Mouse (Mus musculus) left cerebral cortex, adult 2 months (tissue): ENCODE data around the gene Fn1. TPM values are rescaled to one million over a fixed set of nuclear protein-coding genes. Genes with fewer than 3 reads are reported as not detected.

Source experiments
- DNase-seq, 2 experiments: peaks; one replicate each; pipeline ENCODE4 v3.0.0; 2021 to 2022; ENCODE audit warnings: low spot score in 2 of 2, mixed read lengths in 1 of 2; ENCODE audit errors: extremely low spot score in 1 of 2
- H3K27ac ChIP-seq: fragments of 200-600 bp; 2 replicates; pipeline ENCODE4 v1.8.1; 2022
- H3K4me3 ChIP-seq: fragments of 200-600 bp; 2 replicates; pipeline ENCODE4 v1.8.1; 2022
- CTCF ChIP-seq: fragments of 200-600 bp; IDR thresholded peaks from 2 replicates; pipeline ENCODE4 v1.8.1; 2022; ENCODE audit warnings: antibody characterized with exemption, mild to moderate bottlenecking, moderate library complexity
- intact Hi-C: fragments of 180-260 bp; cut with DNase I; formaldehyde crosslinking; loops from one replicate; pipeline ENCODE4 v1.15.1; 2025
- total RNA-seq, 2 experiments: library from RNA; stranded (reverse); gene quantifications; 2 replicates each; pipeline ENCODE4 v1.2.3; 2021

Fn1 gene
- total RNA-seq, 2 experiments from 2014 or later: 40.8 to 52.0 TPM

- no peak for TF ChIP-seq CTCF
- DNase-seq: no peak
- H3K27ac ChIP-seq: no peak overlapping the region
- intact Hi-C loops: no loop called here
- no peak overlapping the region for H3K4me3 ChIP-seq
Observed at GRCm38 (mm10) chr1:71621526-71621925, 31.5 kb downstream of the Fn1 start.

GRCm38 (mm10) chr1:71614545-71615246, 38.3 kb downstream of the Fn1 start:
- no peak for DNase-seq
- no peak overlapping the region for H3K27ac ChIP-seq
- no peak for TF ChIP-seq CTCF
- H3K4me3 ChIP-seq: no peak overlapping the region
- intact Hi-C loops: no loop called here

GRCm38 (mm10) chr1:71612256-71612655, 40.7 kb downstream of the Fn1 start:
- no peak for TF ChIP-seq CTCF
- DNase-seq: no peak
- intact Hi-C loops: no loop called here
- H3K27ac ChIP-seq: no peak overlapping the region
- no peak overlapping the region for H3K4me3 ChIP-seq

GRCm38 (mm10) chr1:71609916-71610315, 43.1 kb downstream of the Fn1 start:
- no peak overlapping the region for H3K4me3 ChIP-seq
- intact Hi-C loops: no loop called here
- no peak for DNase-seq
- TF ChIP-seq CTCF: no peak
- no peak overlapping the region for H3K27ac ChIP-seq

GRCm38 (mm10) chr1:71609057-71609775, 43.8 kb downstream of the Fn1 start:
- intact Hi-C loops: no loop called here
- DNase-seq: no peak
- no peak for TF ChIP-seq CTCF
- Histone ChIP-seq H3K4me3 (no peak overlapping the region), H3K27ac (no peak overlapping the region)

GRCm38 (mm10) chr1:71606600-71607325, 46.2 kb downstream of the Fn1 start:
- Histone ChIP-seq H3K27ac (no peak overlapping the region), H3K4me3 (no peak overlapping the region)
- no peak for TF ChIP-seq CTCF
- intact Hi-C loops: no loop called here
- no peak for DNase-seq

GRCm38 (mm10) chr1:71605751-71606150, 47.2 kb downstream of the Fn1 start:
- DNase-seq: no peak
- TF ChIP-seq CTCF: no peak
- Histone ChIP-seq H3K4me3 (no peak overlapping the region), H3K27ac (no peak overlapping the region)
- intact Hi-C loops: no loop called here

GRCm38 (mm10) chr1:71595365-71595764, 57.6 kb downstream of the Fn1 start:
- Histone ChIP-seq H3K27ac (no peak overlapping the region), H3K4me3 (no peak overlapping the region)
- TF ChIP-seq CTCF: no peak
- intact Hi-C loops: no loop called here
- DNase-seq: no peak

- Histone ChIP-seq H3K4me3 (no peak overlapping the region), H3K27ac (no peak overlapping the region)
- no peak for DNase-seq
- intact Hi-C loops: no loop called here
- no peak for TF ChIP-seq CTCF
Observed at GRCm38 (mm10) chr1:71594268-71594667, 58.7 kb downstream of the Fn1 start.

- intact Hi-C loops: no loop called here
- H3K27ac ChIP-seq: no peak overlapping the region
- no peak overlapping the region for H3K4me3 ChIP-seq
- no peak for DNase-seq
- TF ChIP-seq CTCF: no peak
Observed at GRCm38 (mm10) chr1:71593184-71593583, 59.8 kb downstream of the Fn1 start.

- DNase-seq: no peak
- H3K4me3 ChIP-seq: no peak overlapping the region
- TF ChIP-seq CTCF: no peak
- no peak overlapping the region for H3K27ac ChIP-seq
- intact Hi-C loops: no loop called here
Observed at GRCm38 (mm10) chr1:71590038-71590437, 63.0 kb downstream of the Fn1 start.

- no peak overlapping the region for H3K4me3 ChIP-seq
- no peak for TF ChIP-seq CTCF
- intact Hi-C loops: no loop called here
Observed at GRCm38 (mm10) chr1:71586658-71587057, 66.3 kb downstream of the Fn1 start.

More at GRCm38 (mm10) chr1:71586658-71587057, 66.3 kb downstream of the Fn1 start:
- H3K27ac ChIP-seq: no peak overlapping the region
- no peak for DNase-seq
